Mouse (Mus musculus): ENCODE results near the gene H2-Ab1.

Gene H2-Ab1

DNA sequence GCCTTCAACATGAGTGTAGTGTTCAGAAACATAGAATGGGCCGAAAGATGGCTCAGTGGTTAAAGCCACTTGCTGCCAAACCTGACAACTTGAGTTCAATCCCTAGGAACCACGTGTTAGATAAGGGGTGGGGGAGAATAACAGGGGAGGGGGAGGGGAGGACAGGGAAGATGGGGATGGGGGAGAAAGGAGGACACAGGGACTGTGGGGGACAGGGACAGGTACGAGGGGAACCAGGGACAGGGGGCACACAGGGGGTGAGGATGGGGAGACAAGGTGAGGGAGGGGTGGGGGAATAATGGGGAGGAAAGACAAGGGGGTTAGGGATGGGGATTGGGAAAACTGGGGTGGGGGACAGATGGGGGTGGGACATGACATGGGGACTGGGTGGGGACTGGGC is 17.1 kb upstream of the H2-Ab1 start:
- DNase-seq, result no peak

DNA sequence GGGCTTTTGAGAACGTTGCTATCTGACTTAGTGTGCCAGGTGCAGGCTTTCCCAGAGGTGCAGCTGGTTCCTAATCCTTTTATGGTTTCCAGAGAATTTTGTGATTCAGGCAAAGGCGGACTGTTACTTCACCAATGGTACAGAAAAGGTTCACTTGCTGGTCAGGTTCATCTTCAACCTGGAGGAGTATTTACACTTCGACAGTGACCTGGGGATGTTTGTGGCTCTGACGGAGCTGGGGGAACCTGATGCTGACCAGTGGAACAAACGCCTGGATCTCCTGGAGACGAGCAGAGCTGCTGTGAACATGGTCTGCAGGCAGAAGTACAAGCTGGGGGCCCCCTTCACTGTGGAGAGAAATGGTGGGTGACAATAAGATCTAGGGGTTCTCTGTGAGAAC is 16.6 kb upstream of the H2-Ab1 start:
- no peak for DNase-seq

DNA sequence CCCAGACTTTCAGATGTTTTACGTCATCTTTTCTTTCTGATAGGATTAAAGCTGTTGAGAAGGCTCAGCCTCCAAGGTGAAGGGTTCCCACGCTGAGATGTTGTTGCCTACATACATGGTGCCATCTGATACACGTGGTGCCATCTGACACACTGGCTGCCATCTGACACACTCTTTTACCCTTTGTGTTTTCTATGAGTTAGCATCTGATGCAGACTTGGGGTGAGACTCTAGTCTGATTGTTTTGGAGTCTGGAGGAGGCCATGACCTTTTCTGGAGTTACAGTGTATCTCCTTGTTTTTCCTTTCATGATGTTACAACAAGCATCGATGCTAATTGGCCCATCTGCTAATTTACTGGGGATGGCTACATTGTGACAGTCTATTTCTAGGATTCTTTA is 12.8 kb upstream of the H2-Ab1 start:
- no peak for DNase-seq

DNA sequence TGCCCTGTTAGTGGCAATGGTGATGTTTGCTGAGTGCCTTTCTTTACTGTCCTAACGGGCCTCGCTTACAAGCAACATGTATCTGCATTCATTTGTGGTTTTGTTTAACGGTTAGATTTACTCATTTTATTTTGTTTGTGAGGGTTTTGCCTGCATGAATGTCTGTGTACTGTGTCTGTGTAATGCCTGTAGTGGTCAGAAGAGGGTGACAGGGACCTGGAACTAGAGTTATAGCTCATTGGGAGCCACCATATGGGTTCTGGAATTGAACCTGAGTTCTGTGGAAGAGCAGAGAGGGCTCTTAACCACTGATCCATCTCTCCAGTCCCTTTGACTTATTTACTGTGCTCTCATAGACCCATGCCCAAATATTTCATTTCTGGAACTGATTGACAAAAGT is 10.4 kb upstream of the H2-Ab1 start:
- DNase-seq, result peak; percentile 3

DNA sequence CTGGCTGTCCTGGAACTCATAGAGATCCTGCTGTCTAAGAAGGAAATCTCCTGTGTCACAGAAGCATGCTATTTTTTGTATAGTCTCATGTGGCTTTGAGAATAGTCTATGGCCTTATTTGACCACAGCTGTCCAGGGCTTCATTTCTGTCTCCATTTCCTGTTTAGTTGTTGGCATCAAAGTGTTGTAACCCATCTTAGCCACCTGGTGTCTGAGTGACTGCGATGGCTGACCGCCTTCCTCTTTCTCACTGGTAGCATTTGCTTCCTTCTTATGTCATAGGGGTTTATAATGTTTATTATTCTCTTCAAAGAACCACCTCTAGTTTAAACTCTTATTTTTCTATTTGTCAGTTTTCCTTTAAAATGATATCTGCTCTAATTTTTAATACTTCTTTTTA is 8.7 kb upstream of the H2-Ab1 start:
- no peak for DNase-seq

DNA sequence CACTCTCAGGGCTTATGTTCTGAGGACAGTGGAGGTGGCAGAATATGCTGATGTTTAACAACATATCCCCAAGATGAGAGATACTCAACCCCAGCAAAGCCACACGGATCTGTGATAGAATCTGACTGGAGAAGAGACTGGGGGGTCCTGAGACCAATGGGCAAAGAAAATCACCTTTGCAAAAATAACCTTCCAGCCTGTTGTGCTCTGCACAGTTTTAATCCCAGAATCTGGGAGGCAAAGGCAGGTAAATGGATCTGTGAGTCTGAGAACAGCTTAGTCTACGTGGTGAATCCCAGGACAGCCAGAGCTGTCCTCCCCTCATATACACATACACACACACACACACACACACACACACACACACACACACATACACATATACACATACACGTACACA is 8.1 kb upstream of the H2-Ab1 start:
- no peak for DNase-seq

DNA sequence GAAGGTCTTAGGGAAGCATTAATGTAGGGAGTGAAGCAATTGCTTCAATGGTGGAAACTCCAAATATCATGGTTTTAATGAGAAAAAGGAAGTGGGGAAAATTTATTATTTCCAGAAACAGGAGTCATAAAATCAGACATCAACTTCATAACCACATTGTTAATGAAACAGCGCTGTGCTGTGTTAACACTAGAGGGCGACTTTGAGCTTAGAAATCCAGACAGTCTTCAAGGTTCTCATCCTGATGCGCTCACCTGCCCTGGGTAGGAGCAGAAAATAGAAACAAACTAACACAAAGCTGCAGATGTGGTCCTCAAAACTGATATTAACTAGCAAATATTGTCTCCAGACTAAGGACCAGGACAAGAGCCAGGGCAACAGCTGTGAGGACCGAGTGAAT is 7.6 kb upstream of the H2-Ab1 start:
- DNase-seq, result peak; percentile 75

DNA sequence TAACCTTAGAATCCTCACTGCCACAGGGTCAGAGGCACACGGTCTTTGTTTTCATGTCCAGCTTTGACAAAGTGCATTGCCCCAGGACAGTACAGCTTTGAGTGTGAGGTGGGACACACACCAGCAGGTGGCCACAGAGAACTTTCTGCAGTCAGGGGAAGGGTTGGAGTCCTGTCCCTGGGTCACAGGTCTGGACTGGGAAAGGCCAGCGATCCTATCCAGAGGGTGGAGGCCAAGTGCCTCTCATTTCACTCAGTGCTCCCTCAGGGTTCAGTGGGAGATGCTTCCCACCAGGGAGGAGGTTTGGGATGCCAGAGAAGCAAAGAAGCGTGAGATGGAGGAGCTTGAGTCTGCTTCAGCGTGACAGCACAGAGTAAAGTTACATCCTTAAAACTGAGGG is 5.8 kb upstream of the H2-Ab1 start:
- peak; percentile 7 for DNase-seq

DNA sequence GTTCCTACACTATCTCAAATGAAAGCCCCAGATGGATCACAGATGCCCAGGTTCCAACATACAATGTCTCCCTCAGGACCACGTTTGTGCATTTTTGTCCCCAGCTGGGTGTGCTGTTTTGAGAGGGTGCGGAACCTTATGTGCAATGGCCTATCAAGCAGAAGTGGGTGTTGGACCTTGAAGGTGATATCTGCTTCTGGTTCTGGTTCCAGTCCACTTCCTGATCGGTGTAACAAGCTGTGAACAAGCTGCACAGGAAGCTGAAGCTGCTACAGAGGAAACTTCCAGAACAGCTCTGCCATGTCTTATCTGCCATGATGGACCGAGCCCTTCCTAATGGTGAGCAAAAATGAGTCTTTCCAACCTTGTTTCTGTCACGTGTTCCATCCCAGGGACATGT is 988 bp upstream of the H2-Ab1 start:
- no peak for DNase-seq

DNA sequence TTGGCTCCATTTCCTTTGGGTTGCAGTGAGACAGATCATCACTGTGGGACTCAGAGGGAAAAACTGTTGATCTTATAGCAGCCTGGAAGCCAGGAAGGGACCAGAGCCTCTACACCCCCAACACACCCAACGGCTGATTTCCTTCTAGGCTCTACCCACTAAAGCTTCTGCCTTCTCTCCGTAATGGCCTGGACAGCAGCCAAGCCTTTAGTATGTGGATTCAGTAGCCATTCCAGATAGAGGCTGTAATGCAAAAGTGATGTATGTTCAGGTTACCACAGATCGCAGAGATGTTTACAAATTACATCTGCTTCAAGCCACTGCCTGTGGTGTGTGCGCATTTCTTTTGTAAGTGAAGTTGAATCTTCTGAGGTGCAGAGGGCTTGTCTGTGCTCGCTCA is 3.1 kb downstream of the H2-Ab1 start:
- no peak for DNase-seq

DNA sequence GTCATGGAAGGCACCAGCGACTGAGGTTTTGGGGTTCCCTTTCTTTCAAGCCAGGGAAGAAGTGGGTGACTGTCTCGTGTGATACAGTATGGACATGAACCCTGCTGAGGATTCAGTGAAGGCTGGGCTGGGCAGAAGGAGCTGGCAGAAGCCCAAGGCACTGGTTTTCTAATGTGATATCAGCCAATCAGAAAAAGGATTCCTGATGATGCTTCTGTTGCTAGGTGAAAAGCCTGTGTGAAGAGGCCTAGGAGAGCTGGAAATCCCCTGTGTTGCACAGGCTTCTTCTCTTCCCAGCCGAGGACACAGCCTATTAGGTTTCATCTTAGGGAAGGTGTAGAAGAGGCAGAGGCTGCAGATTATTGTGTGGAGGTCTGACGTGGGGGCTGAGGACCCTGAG is 4.0 kb downstream of the H2-Ab1 start:
- DNase-seq, result peak; percentile 70

DNA sequence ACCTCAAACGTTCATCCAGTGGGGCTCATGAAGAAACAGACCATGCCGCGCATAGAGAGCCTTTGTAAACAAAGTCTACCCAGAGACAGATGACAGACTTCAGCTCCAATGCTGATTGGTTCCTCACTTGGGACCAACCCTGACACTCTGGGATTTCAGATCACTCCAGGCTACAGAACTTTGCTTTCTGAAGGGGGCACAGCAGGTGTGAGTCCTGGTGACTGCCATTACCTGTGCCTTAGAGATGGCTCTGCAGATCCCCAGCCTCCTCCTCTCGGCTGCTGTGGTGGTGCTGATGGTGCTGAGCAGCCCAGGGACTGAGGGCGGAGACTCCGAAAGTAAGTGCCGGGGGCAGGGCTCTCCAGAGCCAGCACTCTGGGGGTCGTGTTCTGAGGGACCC is 5.6 kb downstream of the H2-Ab1 start:
- peak; percentile 87 for DNase-seq

DNA sequence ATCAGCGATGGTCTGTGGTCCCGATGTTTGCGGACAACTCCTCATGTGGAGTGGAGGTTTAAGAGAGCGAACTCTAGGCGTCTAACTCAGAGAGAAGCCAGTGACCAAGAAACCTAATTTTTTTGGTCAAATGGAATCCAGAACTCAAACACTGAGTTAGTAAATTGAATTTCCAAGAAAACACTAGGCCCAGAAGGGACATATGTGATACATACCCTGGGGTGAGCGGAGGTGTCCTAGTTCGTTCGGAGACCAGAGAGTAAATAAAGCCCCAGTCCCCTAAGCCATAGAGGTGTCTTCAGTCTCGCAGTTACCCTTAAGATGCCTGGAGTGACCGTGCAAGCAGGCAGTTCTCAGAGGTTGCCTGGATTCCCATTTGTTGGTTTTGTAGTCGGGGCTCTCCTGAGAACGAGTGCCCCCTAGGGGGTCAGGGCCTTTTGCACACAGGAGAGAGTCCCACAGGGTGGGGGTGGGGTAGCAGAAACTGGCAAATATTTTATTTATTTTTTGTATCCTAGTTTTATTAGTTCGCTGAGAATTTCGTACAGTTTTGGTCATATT is 6.4 kb downstream of the H2-Ab1 start:
- DNase-seq, result peak; percentile 75

DNA sequence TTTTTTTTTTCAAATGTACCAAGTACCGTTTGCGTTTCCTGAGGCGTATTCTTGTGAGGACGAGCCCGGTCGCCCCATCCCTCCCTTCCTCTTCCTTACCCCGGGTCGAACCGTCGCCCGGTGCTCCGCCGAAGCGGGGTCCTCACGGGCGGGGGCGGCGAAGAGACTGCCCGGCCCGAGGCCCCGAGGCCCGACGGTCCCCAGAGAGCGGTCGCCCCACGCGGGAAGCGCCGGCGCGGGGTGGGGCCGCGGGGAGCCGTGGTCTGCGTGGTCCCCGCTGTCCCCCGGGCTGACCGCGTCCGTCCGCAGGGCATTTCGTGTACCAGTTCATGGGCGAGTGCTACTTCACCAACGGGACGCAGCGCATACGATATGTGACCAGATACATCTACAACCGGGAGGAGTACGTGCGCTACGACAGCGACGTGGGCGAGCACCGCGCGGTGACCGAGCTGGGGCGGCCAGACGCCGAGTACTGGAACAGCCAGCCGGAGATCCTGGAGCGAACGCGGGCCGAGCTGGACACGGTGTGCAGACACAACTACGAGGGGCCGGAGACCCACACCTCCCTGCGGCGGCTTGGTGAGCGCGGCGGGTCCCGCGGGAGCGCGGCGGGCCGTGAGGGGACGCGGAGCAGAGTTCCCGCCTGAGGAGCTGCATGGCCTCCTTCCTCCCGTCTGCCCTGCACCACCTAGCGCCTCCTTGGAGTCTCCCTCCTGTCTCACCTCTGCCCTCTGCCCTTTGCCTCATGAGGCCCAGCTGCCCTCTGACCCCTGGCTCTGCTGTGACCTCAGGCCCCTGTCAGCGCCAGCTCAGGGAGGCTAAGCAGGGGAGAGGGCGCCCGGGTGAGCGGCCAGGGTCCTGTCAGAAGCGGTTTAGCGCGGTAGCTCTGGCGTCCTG is 7.2 kb downstream of the H2-Ab1 start:
- DNase-seq, result peak; percentile 67

DNA sequence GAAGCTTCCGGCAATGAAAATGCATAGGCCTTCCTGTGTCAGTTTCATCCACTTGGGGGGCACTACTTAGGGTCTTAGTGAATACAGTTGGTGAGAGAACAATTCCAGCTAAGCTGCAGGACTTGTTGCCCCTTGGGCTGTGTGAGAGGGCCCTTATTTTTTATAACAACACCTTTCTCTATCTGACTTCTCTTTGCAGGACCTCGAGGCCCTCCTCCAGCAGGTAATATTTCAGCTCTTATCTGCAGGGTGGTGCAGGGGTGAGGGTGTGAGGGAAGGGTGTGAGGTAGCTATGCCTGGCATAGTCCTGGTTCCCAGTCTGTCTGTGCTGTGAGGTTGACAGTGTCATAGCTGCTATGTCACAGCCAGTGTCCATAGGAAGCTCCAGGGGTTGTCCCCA is 10.8 kb downstream of the H2-Ab1 start:
- DNase-seq, result no peak

DNA sequence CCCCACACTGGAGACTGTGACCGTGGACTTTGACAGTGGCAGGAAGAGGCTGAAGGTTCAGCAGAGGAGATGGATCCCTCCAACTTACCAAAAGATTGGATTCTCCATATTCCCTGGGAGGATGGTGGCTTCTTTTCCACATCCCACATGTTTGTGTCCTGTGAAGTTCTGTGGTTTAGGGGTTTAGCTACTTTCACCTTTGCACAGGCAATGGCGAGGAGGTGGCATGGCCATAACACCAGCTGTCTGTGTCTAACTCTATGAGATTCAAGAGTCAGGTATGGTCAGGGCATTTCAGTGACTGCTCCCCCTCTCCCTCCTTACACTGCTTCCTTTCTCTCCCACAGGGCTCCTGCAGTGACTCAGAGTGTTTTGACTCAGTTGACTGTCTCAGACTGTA is 11.3 kb downstream of the H2-Ab1 start:
- DNase-seq, result no peak

DNA sequence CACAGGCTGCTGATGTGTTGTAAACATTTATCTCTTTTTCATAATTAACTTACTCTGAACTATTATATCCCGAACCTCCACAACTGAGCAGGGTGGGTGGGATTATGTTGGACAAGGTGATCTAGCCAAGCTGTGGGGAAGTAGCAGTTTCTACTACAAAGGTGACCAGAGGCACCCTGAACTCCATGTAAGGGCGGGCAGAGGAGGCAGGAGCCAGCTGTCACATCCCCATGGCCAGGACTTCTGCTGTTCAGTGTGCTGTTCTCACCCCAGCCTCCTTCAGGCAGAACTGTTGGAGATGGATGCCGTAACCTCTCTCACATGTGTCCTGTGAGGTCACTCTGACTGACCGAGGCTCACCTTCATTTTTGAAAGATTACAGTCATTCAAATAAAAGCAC is 12.3 kb downstream of the H2-Ab1 start:
- DNase-seq, result no peak

DNA sequence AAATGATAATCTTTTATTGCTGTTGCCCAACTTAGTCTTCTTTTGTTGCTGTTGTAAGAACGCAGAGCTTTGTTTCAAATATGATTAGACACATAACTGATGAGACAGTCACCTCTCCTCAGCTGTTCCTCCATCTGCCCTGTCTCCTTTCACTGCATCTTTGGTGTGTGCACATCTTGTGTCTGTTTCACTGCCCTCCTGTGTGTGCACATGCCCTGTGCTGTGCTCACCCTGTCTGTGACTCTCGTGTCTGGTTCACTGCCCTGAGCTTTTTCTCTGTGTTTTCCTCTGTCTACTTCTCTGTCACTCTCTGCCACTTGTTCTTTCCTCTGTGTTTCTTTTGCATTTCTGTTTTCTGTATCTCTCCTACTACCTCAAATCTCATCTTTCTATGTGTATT is 12.7 kb downstream of the H2-Ab1 start:
- no peak for DNase-seq

DNA sequence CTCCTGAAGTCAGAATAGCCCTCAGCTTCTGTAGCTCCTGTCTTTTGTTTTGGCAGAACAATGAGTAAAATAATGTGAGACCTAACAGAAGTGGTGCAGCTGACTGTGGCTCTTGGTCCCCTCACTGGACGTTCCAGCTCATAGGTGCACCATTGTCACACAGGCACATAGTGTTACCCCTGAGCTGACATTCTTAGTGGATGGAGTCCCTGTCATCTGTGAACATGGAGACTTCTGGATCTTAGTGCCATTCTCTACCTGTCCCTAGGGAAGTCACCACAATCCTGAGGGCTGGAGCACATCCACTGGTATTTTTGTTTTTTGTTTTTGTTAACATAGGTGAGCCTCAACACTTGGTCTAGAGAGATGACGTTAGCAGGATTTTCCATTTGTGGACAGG is 13.5 kb downstream of the H2-Ab1 start:
- no peak for DNase-seq

DNA sequence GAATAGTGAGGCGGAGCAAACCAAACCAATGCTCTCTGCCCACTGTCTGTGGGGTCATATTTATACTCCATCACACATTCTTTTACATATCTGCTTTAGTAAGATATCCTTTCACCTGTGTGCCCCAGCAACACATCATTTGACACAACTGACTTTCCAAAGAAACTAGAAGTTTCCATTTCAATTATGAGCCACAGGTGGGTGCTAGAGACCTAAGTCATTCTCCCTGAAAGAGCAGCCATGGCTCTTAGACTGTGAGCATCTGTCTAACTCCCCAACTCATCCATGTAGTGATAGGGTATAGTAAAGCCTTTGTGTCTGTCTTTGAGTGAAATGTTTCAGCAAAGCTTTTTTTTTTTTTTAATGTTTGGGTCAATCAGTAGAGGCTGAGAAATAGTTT is 14.6 kb downstream of the H2-Ab1 start:
- no peak for DNase-seq

DNA sequence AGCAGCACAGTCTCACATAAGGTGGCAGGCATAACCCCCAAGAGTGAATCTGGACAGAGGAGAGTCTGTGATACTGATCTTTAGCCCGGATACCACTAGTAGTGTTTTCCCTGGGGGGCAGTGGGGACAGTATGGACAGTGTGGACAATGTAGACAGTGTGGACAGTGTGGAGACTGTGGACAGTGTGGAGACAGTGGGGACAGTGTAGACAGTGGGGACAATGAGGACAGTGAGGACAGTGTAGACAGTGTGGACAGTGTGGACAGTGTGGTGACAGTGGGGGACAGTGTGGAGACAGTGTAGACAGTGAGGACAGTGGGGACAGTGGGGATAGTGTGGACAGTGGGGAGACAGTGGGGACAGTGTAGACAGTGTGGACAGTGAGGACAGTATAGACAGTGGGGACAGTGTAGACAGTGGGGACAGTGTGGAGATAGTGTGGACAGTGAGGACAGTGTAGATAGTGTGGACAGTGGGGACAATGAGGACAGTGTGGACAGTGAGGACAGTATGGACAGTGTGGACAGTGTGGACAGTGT is 23.1 kb downstream of the H2-Ab1 start:
- DNase-seq, result no peak

DNA sequence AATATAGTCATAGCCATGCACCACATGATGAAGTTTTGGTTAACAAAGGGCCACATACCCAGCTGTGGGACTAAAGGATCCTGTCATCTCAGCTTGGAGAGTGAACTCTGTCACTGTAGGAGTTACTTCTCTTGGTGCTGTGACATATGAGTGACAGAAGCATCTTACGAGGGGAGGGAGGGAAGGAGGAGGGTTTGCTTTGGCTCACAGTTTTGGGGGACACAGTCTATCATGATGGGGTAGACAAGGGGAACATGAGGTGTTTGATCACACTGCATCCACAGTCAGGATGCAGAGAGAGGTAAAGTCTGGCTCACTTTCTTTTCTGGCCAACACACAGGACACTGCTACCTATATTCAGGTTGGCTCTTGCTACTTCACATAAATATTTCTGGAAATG is 24.3 kb downstream of the H2-Ab1 start:
- DNase-seq, result no peak

DNA sequence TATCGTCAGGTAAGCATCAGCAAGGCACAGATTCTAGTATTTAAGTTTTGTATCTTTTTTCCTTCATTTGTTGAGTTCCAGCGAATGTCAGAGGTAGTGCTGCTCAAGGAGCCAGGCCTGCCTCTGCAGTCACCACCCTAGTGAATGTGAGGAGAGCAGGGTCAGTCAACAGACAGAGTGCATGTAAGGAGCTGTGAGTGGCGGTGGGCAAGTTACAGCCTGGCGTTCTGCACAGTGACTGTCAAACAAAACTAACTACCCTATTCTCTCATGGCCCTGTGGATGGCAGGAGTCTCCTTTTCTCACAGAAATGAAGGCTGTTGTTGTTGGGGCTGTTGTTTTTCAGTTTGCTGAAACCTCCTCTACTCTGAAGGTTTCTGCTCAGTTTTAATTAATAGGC is 27.9 kb downstream of the H2-Ab1 start:
- no peak for DNase-seq

DNA sequence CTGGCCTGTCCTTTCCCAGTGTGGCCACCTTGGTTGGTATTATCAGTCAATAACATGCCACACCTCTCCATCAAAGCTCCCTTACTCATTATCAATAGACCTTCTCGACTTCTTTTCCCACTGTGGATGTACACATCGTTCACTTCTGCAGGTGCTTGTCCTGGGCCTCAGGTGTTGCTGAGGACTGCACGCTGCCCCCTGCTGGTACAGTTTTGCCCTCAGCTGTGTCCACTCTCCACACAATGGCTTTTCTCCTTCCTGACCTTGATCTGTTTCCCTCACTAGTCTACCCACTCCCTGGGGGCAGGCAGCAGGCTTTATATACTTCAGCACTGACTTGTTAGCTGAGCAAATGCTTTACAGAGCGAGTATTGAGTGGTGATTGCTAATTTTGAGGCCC is 28.4 kb downstream of the H2-Ab1 start:
- DNase-seq, result peak; percentile 30

DNA sequence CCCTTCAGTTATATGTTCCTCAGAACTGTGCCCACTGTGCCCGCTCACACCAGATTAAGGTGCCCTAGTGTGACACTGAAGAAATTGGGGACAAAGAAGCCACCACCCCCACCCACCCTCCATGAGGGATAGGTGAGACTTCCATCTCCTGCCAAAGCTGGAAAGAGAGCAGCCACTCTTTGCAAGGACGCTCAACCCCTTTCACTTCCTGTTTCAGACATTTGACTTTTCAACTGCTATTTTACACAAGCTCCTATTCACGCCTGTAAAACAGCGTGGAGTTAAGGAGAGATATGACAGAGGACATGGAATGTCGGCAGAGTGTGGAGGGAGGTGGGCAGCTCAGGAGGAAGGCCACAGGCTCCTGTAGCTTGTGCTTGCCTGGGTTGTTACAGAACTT is 29.0 kb downstream of the H2-Ab1 start:
- DNase-seq, result no peak

All from embryo, embryonic 11 days (tissue).